Mouse (Mus musculus) inflammation-experienced regulatory T-cells, adult 6 months (primary cell): ENCODE measurements around the gene Aff2. TPM values are rescaled to one million over a fixed set of nuclear protein-coding genes. Genes with fewer than 3 reads are reported as not detected.

Experiments used
- ATAC-seq: one replicate; pipeline ENCODE4 v1.8.0; 2017
- polyA plus RNA-seq, 3 experiments: library from polyadenylated mRNA; unstranded; fragments of 100-300 nt; shearing (Covaris generic); gene quantifications; one replicate each; pipeline ENCODE4 v1.2.1; 2017

The Aff2 gene
- polyA plus RNA-seq, 3 experiments from 2014 or later = 0.11 TPM; not detected in 2

- ATAC-seq = no peak
Measured at GRCm38 (mm10) chrX:69744962-69745597, 385.0 kb downstream of the Aff2 start.

- ATAC-seq = no peak
Measured at GRCm38 (mm10) chrX:69801890-69802439, 441.9 kb downstream of the Aff2 start.

GRCm38 (mm10) chrX:69802481-69802880, 442.4 kb downstream of the Aff2 start:
- ATAC-seq = no peak

GRCm38 (mm10) chrX:69811798-69812197, 451.7 kb downstream of the Aff2 start:
- no peak for ATAC-seq

GRCm38 (mm10) chrX:69815054-69815453, 455.0 kb downstream of the Aff2 start:
- ATAC-seq = no peak

- no peak for ATAC-seq
Measured at GRCm38 (mm10) chrX:69817679-69818078, 457.6 kb downstream of the Aff2 start.

- ATAC-seq = no peak
Measured at GRCm38 (mm10) chrX:69818188-69818587, 458.1 kb downstream of the Aff2 start.

- ATAC-seq = no peak
Measured at GRCm38 (mm10) chrX:69867601-69868000, 507.5 kb downstream of the Aff2 start.

GRCm38 (mm10) chrX:69891713-69892112, 531.6 kb downstream of the Aff2 start:
- no peak for ATAC-seq
